Mouse (Mus musculus) kidney, adult 2 months (tissue): ENCODE measurements around the gene Mettl7a1.

ENCODE experiments used
- CTCF ChIP-seq: fragments of 200-500 bp; conservative IDR thresholded peaks from 2 replicates; pipeline ENCODE4 v1.5.1; 2011; ENCODE audit warnings: low read depth, mild to moderate bottlenecking, control low read depth, low read length, moderate library complexity, mixed read lengths; ENCODE audit not compliant: insufficient read depth, insufficient read length
- POLR2A ChIP-seq: fragments of 200-500 bp; IDR thresholded peaks from one replicate; pipeline ENCODE4 v1.6.1; 2011; ENCODE audit warnings: low read depth, low read length, control low read depth

DNA sequence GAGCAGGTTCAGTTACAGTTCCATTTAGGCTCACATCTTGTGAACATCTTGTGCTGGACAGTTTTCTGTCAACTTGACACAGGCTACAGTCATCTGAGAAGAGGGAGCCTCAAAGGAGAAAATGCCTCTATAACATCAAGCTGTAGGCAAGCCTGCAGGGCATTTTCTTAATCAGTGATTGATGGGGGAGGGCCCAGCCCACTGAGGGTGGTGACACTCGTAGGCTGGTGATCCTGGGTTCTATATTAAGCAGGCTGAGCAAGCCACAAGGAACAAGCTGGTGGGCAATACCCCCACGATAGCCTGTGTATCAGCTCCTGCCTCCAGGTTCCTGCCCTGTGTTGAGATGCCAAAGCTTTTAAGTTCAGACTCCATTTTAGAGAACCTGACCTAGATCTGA, 35.0 kb upstream of the Mettl7a1 start:
- TF ChIP-seq POLR2A (no peak), CTCF (no peak)
